Mouse (Mus musculus): ENCODE data around the gene Nfyb. TPM values are rescaled to one million over a fixed set of nuclear protein-coding genes. Genes with fewer than 3 reads are reported as not detected.
A peak's percentile ranks its signal among the peaks of the same experiment; 100 is the strongest.

The Nfyb gene
- polyA plus RNA-seq, 1 experiment from 2014 or later, result 41.8 TPM

DNA sequence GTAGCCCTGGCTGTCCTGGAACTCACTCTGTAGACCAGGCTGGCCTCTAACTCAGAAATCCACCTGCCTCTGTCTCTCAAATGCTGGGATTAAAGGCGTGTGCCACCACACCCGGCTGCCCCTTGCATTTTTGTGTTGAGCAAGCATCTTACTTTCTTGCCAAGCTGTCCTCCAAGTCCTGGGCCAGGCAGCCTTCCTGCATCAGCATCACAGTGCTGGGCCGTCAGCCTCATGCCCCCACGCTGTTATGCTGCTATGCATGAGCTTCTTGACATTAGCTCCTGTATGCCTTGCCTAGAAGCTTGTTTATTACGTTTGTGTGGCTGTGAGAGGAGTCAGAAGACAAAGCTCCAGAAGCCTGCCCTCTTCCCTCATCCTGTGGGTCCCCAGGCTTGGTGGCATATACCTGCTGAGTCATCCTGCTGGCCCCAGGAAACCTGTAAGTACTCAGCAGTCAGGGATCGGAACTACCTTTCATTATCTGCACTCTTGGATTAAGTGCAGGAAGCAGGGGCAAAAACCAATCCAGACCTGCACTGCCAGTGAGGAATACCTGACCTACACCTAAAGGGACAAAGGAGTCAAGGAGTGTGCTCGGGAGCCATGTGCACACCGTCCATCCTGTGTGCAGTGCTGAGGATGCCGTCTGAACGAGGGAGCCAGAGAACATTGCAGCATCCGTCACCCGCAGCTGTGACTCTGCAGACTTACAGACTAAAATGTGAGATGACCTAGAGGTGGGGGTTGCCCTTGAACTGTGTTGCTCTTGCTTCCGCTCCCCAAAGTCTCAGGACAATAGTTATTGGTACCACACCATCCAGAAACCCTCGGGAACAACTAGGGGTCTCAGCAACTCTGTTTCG, 16.7 kb downstream of the Nfyb start:
- no peaks in the 10 kb centered on the region for H3K9me3 ChIP-seq (ENCODE audit: control insufficient read depth, low read length)
- no peak overlapping the region for H3K4me2 ChIP-seq (ENCODE audit: low read depth, low read length)
- WGBS, result 87% methylated on average over 15 of the region's 15 CpGs

DNA sequence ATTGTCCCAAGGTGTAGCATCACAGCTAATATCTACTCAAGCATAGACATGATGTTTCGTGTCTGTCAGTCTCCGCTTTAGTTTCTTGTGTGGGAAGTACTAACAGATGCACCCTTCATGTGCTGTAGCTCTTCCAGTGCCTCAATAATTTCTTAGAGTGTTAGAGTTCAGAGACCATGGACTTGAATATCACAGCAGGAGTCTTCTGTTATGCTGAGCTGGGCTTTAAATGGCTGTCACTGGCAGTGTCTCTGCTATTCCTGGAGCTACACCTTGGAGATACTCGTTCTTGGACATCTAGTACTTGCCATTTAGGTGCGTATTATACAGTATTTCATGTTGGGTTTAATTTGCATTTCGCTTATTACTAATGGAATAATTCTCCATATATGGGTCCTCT, 18.6 kb downstream of the Nfyb start:
- no peaks in the 10 kb centered on the region for H3K27me3 ChIP-seq (replicated peaks; ENCODE audit: control insufficient read depth, insufficient read depth, low read length)
- H3K4me1 ChIP-seq (ENCODE audit: control insufficient read depth, insufficient read depth, low read length), result no peaks in the 10 kb centered on the region
- no peak overlapping the region for H3K9ac ChIP-seq (ENCODE audit: low read depth, low read length)
- no peak for DNase-seq (ENCODE audit: low spot score)
- WGBS, result 90% methylated on average over 5 of the region's 5 CpGs
- no peak overlapping the region for H3K27ac ChIP-seq (replicated peaks; ENCODE audit: low read depth, low read length)
- peaks cover 72% of the 10 kb centered on the region for H3K36me3 ChIP-seq (ENCODE audit: control insufficient read depth, insufficient read depth, low read length)
- no peak for ATAC-seq (ENCODE audit: low read depth)
- no peaks in the 10 kb centered on the region for H3K9me3 ChIP-seq (ENCODE audit: control insufficient read depth, low read length)
- H3K4me2 ChIP-seq (ENCODE audit: low read depth, low read length), result no peak overlapping the region
- H3K4me3 ChIP-seq (ENCODE audit: low read depth, low read length), result no peak overlapping the region

More for the DNA sequence above, 16.7 kb downstream of the Nfyb start:
- Histone ChIP-seq H3K4me1 (ENCODE audit: control insufficient read depth, insufficient read depth, low read length) (no peaks in the 10 kb centered on the region), H3K9ac (ENCODE audit: low read depth, low read length) (no peak overlapping the region), H3K36me3 (ENCODE audit: control insufficient read depth, insufficient read depth, low read length) (peaks cover 87% of the 10 kb centered on the region), H3K27me3 (replicated peaks; ENCODE audit: control insufficient read depth, insufficient read depth, low read length) (no peaks in the 10 kb centered on the region), H3K4me3 (ENCODE audit: low read depth, low read length) (no peak overlapping the region), H3K27ac (replicated peaks; ENCODE audit: low read depth, low read length) (no peak overlapping the region)
- DNase-seq (ENCODE audit: low spot score) (no peak), ATAC-seq (ENCODE audit: low read depth) (no peak)

DNA sequence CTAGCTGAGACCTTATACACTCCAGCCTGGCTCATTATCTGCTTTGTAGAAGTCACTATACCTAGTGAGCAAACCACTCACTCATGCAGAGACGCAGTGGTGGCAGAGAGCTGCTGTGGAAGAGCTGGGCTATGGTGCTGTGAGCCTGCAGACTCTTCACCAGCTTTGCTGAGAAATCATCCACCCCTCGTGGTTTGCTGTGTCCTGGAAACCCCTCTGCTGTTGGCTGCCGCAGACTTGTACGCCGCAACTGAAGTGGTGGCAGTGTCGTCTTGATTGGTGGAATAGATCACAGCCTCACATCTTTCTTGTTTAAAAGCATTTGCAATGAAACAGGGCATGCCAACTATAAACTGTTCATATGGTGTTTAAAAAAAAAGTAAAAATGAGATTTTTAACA, 19.6 kb downstream of the Nfyb start:
- 87% methylated on average over 6 of the region's 6 CpGs for WGBS
- DNase-seq (ENCODE audit: low spot score) (no peak), ATAC-seq (ENCODE audit: low read depth) (no peak)
- H3K27ac ChIP-seq (replicated peaks; ENCODE audit: low read depth, low read length), result no peak overlapping the region
- no peaks in the 10 kb centered on the region for H3K27me3 ChIP-seq (replicated peaks; ENCODE audit: control insufficient read depth, insufficient read depth, low read length)
- H3K4me2 ChIP-seq (ENCODE audit: low read depth, low read length), result no peak overlapping the region
- H3K9me3 ChIP-seq (ENCODE audit: control insufficient read depth, low read length), result no peaks in the 10 kb centered on the region
- no peaks in the 10 kb centered on the region for H3K4me1 ChIP-seq (ENCODE audit: control insufficient read depth, insufficient read depth, low read length)
- peaks cover 75% of the 10 kb centered on the region for H3K36me3 ChIP-seq (ENCODE audit: control insufficient read depth, insufficient read depth, low read length)
- no peak overlapping the region for H3K4me3 ChIP-seq (ENCODE audit: low read depth, low read length)
- H3K9ac ChIP-seq (ENCODE audit: low read depth, low read length), result no peak overlapping the region

DNA sequence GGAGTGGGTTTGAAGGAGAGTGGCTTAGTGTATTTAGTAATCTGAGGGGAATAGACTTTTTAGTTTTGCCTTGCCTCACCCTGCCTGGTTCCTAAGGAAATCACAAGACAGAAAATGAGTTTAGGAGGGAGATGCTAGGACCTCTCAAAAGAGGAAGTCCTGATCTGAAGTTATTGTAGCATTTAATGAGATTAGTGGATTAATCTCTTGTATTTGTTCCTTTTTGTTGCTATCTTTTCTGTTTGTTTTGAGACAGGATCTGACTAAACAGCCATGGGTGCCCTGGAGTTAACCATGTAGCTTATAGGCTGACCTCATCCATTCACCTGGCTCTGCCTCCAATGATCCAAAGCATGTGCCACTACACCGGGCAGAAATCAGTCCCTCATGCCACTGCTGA, 21.4 kb downstream of the Nfyb start:
- no peaks in the 10 kb centered on the region for H3K9me3 ChIP-seq (ENCODE audit: control insufficient read depth, low read length)
- H3K9ac ChIP-seq (ENCODE audit: low read depth, low read length), result no peak overlapping the region
- no peaks in the 10 kb centered on the region for H3K4me1 ChIP-seq (ENCODE audit: control insufficient read depth, insufficient read depth, low read length)
- no peaks in the 10 kb centered on the region for H3K27me3 ChIP-seq (replicated peaks; ENCODE audit: control insufficient read depth, insufficient read depth, low read length)
- no peak overlapping the region for H3K4me3 ChIP-seq (ENCODE audit: low read depth, low read length)
- no peak overlapping the region for H3K4me2 ChIP-seq (ENCODE audit: low read depth, low read length)
- ATAC-seq (ENCODE audit: low read depth) (no peak), DNase-seq (ENCODE audit: low spot score) (no peak)
- H3K27ac ChIP-seq (replicated peaks; ENCODE audit: low read depth, low read length), result no peak overlapping the region
- peaks cover 75% of the 10 kb centered on the region for H3K36me3 ChIP-seq (ENCODE audit: control insufficient read depth, insufficient read depth, low read length)
- WGBS, result 76% methylated on average over 1 of the region's 1 CpGs

DNA sequence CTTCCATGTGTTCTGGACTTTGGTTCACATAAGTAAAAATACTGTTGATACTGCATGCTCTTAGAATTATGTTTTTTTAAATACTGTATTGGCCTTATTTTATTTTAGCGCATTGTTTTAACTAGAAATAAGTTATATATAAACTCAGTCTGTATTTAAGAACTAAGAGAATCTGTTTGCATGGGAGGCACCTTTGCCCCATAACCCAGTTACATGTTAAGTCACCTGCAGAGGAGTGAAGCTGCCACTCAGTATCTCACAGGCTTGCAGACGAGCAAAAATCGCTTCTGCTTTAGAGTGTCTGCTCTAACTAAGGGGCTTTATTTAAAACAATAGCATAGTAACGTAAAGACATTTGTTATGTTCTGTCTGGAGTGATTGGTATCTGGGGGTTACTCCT, 22.1 kb downstream of the Nfyb start:
- H3K36me3 ChIP-seq (ENCODE audit: control insufficient read depth, insufficient read depth, low read length), result peaks cover 71% of the 10 kb centered on the region
- WGBS, result 89% methylated on average over 4 of the region's 4 CpGs

DNA sequence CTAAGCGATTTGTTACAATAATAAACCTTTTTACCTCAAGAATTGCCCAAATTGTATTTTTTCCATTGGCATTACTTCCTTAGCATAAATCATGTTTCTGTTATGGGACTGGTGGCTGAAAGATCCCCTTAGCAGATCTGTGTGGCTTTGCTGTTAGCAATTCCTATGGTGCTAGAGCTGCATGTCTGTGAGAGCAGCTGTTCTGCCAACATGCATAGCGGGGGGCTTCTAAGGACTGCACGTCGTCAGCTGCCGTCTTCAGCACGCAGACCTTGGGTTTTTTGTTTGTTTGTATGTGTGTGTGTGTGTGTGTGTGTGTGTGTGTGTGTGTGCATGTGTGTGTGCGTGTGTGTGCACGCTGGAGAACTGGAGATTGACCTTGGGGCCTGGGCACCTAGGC, 22.6 kb downstream of the Nfyb start:
- peaks cover 66% of the 10 kb centered on the region for H3K36me3 ChIP-seq (ENCODE audit: control insufficient read depth, insufficient read depth, low read length)
- 81% methylated on average over 8 of the region's 8 CpGs for WGBS
- ATAC-seq (ENCODE audit: low read depth) (no peak), DNase-seq (ENCODE audit: low spot score) (no peak)
- no peaks in the 10 kb centered on the region for H3K27me3 ChIP-seq (replicated peaks; ENCODE audit: control insufficient read depth, insufficient read depth, low read length)
- H3K4me3 ChIP-seq (ENCODE audit: low read depth, low read length), result no peak overlapping the region
- no peak overlapping the region for H3K27ac ChIP-seq (replicated peaks; ENCODE audit: low read depth, low read length)
- H3K9ac ChIP-seq (ENCODE audit: low read depth, low read length), result no peak overlapping the region
- H3K4me2 ChIP-seq (ENCODE audit: low read depth, low read length), result no peak overlapping the region
- H3K9me3 ChIP-seq (ENCODE audit: control insufficient read depth, low read length), result no peaks in the 10 kb centered on the region
- H3K4me1 ChIP-seq (ENCODE audit: control insufficient read depth, insufficient read depth, low read length), result no peaks in the 10 kb centered on the region

More for the DNA sequence above, 22.1 kb downstream of the Nfyb start:
- no peaks in the 10 kb centered on the region for H3K27me3 ChIP-seq (replicated peaks; ENCODE audit: control insufficient read depth, insufficient read depth, low read length)
- ATAC-seq (ENCODE audit: low read depth), result no peak
- H3K9ac ChIP-seq (ENCODE audit: low read depth, low read length), result no peak overlapping the region
- no peak overlapping the region for H3K27ac ChIP-seq (replicated peaks; ENCODE audit: low read depth, low read length)
- no peak overlapping the region for H3K4me3 ChIP-seq (ENCODE audit: low read depth, low read length)
- DNase-seq (ENCODE audit: low spot score), result no peak
- no peaks in the 10 kb centered on the region for H3K9me3 ChIP-seq (ENCODE audit: control insufficient read depth, low read length)
- H3K4me2 ChIP-seq (ENCODE audit: low read depth, low read length), result no peak overlapping the region
- no peaks in the 10 kb centered on the region for H3K4me1 ChIP-seq (ENCODE audit: control insufficient read depth, insufficient read depth, low read length)

DNA sequence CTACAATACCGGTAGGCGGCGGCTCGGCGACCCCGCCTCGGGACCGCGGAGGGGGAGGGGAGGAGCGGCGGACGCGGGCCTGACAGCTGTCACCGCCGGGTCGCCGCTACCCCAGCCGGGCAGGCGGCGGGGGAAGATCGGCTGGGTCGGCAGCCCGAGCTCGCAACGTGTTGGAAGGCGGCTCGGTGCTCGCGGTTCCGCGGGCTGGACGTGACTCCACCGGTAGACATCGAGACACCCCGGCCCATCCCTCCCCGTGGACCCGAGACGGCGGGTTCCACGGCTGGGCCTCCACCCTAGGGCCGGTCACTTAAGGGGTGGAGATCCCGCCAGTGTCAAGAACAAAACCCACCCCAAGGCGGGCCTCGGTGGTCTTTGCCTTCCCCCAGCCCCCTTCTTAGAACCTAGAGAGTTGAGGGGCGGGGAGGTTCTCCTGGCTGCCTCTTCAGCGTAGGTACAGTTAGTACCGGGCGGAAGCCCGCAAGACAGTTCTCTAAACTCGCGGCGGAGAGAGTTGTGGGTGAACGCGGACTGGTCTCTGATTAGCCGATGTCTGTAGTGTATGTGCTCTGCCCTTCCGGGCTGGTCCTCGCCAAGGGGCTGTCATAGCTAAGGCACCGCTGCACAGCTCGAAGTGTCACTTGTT, 64.5 kb downstream of the Nfyb start:
- Histone ChIP-seq H3K9me3 (ENCODE audit: control insufficient read depth, low read length) (no peaks in the 10 kb centered on the region), H3K4me1 (ENCODE audit: control insufficient read depth, insufficient read depth, low read length) (peaks cover 13% of the 10 kb centered on the region), H3K4me3 (ENCODE audit: low read depth, low read length) (peak overlapping the region; percentile 95), H3K27ac (replicated peaks; ENCODE audit: low read depth, low read length) (peak overlapping the region; percentile 71), H3K9ac (ENCODE audit: low read depth, low read length) (peak overlapping the region; percentile 84), H3K36me3 (ENCODE audit: control insufficient read depth, insufficient read depth, low read length) (peaks cover 25% of the 10 kb centered on the region), H3K27me3 (replicated peaks; ENCODE audit: control insufficient read depth, insufficient read depth, low read length) (no peaks in the 10 kb centered on the region), H3K4me2 (ENCODE audit: low read depth, low read length) (peak overlapping the region; percentile 84)
- DNase-seq (ENCODE audit: low spot score), result peak; percentile 47
- peak; percentile 73 for ATAC-seq (ENCODE audit: low read depth)
- WGBS, result under 1% methylated on average over 18 of the region's 59 CpGs

DNA sequence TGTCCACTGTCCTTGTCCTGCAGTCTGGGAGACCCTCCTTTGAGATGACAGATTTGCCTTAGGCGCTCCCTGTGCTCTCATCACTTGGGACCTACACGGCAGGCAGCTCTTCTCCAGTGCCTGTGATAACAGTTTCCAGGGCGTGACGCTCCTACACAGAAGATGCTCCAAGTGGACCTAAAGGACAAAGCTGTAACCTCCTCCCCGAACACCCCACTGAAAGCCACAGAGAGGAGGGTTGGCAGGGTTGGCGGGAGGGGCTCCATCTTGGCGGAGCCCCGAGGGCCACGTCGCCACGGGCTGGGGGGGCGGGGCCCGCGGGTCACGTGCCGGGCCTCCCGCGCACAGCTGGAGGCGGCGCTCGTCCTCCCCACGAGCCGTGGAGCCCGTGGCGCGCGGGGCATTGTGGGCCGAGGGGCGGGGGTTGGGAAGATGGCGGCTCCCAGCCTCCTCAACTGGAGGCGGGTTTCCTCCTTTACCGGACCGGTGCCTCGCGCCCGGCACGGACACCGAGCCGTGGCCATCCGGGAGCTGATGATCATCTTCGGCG, 65.2 kb downstream of the Nfyb start:
- peaks cover 13% of the 10 kb centered on the region for H3K4me1 ChIP-seq (ENCODE audit: control insufficient read depth, insufficient read depth, low read length)
- 0% methylated on average over 14 of the region's 42 CpGs for WGBS
- H3K27me3 ChIP-seq (replicated peaks; ENCODE audit: control insufficient read depth, insufficient read depth, low read length), result no peaks in the 10 kb centered on the region
- H3K36me3 ChIP-seq (ENCODE audit: control insufficient read depth, insufficient read depth, low read length), result peaks cover 20% of the 10 kb centered on the region
- ATAC-seq (ENCODE audit: low read depth) (peak; percentile 97), DNase-seq (ENCODE audit: low spot score) (peak; percentile 94)
- H3K4me3 ChIP-seq (ENCODE audit: low read depth, low read length), result peak overlapping the region; percentile 95
- peak overlapping the region; percentile 84 for H3K4me2 ChIP-seq (ENCODE audit: low read depth, low read length)
- no peaks in the 10 kb centered on the region for H3K9me3 ChIP-seq (ENCODE audit: control insufficient read depth, low read length)
- H3K9ac ChIP-seq (ENCODE audit: low read depth, low read length), result peak overlapping the region; percentile 84
- H3K27ac ChIP-seq (replicated peaks; ENCODE audit: low read depth, low read length), result peak overlapping the region; percentile 71

Data from embryonic facial prominence, embryonic 14.5 days (tissue).